Mouse (Mus musculus) CH12.LX (cell line): ENCODE results near the gene Wnt3a. TPM values are rescaled to one million over a fixed set of nuclear protein-coding genes. Genes with fewer than 3 reads are reported as not detected.
"Not testable (repeated sequence)": the region's sequence is repeated elsewhere in the genome, so short reads cannot be mapped to it uniquely, and the experiment has no call there.

Source experiments
- DNase-seq: peaks from one replicate; pipeline ENCODE4 v3.0.0-alpha.2; 2013; ENCODE audit errors: extremely low read depth
- H3K27ac ChIP-seq: 2 replicates; pipeline ENCODE4 v1.5.1; 2012; ENCODE audit warnings: low read depth, mild to moderate bottlenecking, control low read depth, moderate library complexity; ENCODE audit not compliant: insufficient read depth
- H3K27me3 ChIP-seq: replicated peaks from 2 replicates; pipeline ENCODE3; 2012; ENCODE audit warnings: inconsistent platforms
- H3K36me3 ChIP-seq, 2 experiments: replicated peaks in 1 of 2; 2 replicates each; pipeline versions ENCODE3 to v1.6.1; 2012; ENCODE audit warnings: inconsistent platforms in 1 of 2, low read length in 1 of 2, mild to moderate bottlenecking in 1 of 2, mixed read lengths in 1 of 2, moderate library complexity in 1 of 2; ENCODE audit not compliant: control insufficient read depth in 1 of 2, insufficient read depth in 1 of 2
- H3K4me1 ChIP-seq, 2 experiments: 2 replicates each; pipeline ENCODE4 v1.6.1; 2012; ENCODE audit warnings: inconsistent platforms in 1 of 2, moderate library complexity in 1 of 2; ENCODE audit not compliant: insufficient read depth in 2 of 2, control insufficient read depth in 1 of 2
- H3K4me2 ChIP-seq: 2 replicates; pipeline ENCODE4 v1.6.1; 2012; ENCODE audit warnings: low read depth, mild to moderate bottlenecking, control low read depth; ENCODE audit not compliant: poor library complexity, insufficient read depth, severe bottlenecking
- H3K4me3 ChIP-seq, 3 experiments: fragments of 150-350 bp in 1 of 3; sonication (generic) in 1 of 3; replicated peaks in 1 of 3; 2 replicates each; pipeline versions ENCODE3 to v1.5.1; 2011 to 2012; ENCODE audit warnings: low read depth in 2 of 3, low read length in 2 of 3, mild to moderate bottlenecking in 2 of 3, moderate library complexity in 2 of 3, control low read depth in 1 of 3, improper control_type of control experiment in 1 of 3, inconsistent platforms in 1 of 3, mixed read lengths in 1 of 3; ENCODE audit not compliant: poor library complexity in 1 of 3
- H3K79me2 ChIP-seq: replicated peaks from 2 replicates; pipeline ENCODE4 v1.6.1; 2012; ENCODE audit warnings: mild to moderate bottlenecking, moderate library complexity; ENCODE audit not compliant: control insufficient read depth, poor library complexity, insufficient read depth, severe bottlenecking; ENCODE audit errors: extremely low read depth
- H3K9ac ChIP-seq: 2 replicates; pipeline ENCODE4 v1.6.1; 2012; ENCODE audit warnings: low read depth, mild to moderate bottlenecking, control low read depth, moderate library complexity; ENCODE audit not compliant: insufficient read depth
- H3K9me3 ChIP-seq: replicated peaks from 2 replicates; pipeline ENCODE3; 2012; ENCODE audit warnings: low read length, inconsistent platforms, mixed read lengths
- BHLHE40 ChIP-seq: IDR thresholded peaks from 2 replicates; pipeline ENCODE4 v1.6.1; 2011; ENCODE audit warnings: mild to moderate bottlenecking, low read depth, low read length, improper control_type of control experiment
- CHD2 ChIP-seq: IDR thresholded peaks from 2 replicates; pipeline ENCODE4 v1.6.1; 2011; ENCODE audit warnings: low read length, improper control_type of control experiment
- CTCF ChIP-seq, 2 experiments: IDR thresholded peaks in 1 of 2; conservative IDR thresholded peaks in 1 of 2; 2 replicates each; pipeline ENCODE4 v1.5.1; 2011 to 2012; ENCODE audit warnings: low read depth in 2 of 2, low read length in 2 of 2, improper control_type of control experiment in 1 of 2, inconsistent platforms in 1 of 2, mild to moderate bottlenecking in 1 of 2, moderate library complexity in 1 of 2
- ELF1 ChIP-seq: IDR thresholded peaks from 2 replicates; pipeline ENCODE4 v1.6.1; 2014; ENCODE audit warnings: low read depth, mild to moderate bottlenecking, inconsistent platforms, low read length, improper control_type of control experiment
- ETS1 ChIP-seq: conservative IDR thresholded peaks from 2 replicates; pipeline ENCODE4 v1.6.1; 2012; ENCODE audit warnings: low read depth, mild to moderate bottlenecking, inconsistent platforms, low read length, improper control_type of control experiment, moderate library complexity
- HCFC1 ChIP-seq: IDR thresholded peaks from 2 replicates; pipeline ENCODE4 v1.6.1; 2012; ENCODE audit warnings: low read depth, mild to moderate bottlenecking, inconsistent platforms, low read length, improper control_type of control experiment
- IRF4 ChIP-seq: IDR thresholded peaks from 2 replicates; pipeline ENCODE4 v1.6.1; 2014; ENCODE audit warnings: low read depth, mild to moderate bottlenecking, inconsistent platforms, low read length, improper control_type of control experiment
- MEF2A ChIP-seq: IDR thresholded peaks from 2 replicates; pipeline ENCODE4 v1.6.1; 2014; ENCODE audit warnings: low read depth, mild to moderate bottlenecking, inconsistent platforms, low read length, improper control_type of control experiment, borderline replicate concordance
- RAD21 ChIP-seq: IDR thresholded peaks from 2 replicates; pipeline ENCODE4 v1.6.1; 2011; ENCODE audit warnings: low read depth, mild to moderate bottlenecking, low read length, improper control_type of control experiment, moderate library complexity
- SMC3 ChIP-seq: IDR thresholded peaks from 2 replicates; pipeline ENCODE4 v1.6.1; 2011; ENCODE audit warnings: low read depth, low read length, improper control_type of control experiment
- TBP ChIP-seq: conservative IDR thresholded peaks from 2 replicates; pipeline ENCODE4 v1.6.1; 2011; ENCODE audit warnings: low read depth, low read length, improper control_type of control experiment
- UBTF ChIP-seq: IDR thresholded peaks from 2 replicates; pipeline ENCODE4 v1.6.1; 2012; ENCODE audit warnings: low read depth, mild to moderate bottlenecking, inconsistent platforms, low read length, improper control_type of control experiment, moderate library complexity
- ZKSCAN1 ChIP-seq: IDR thresholded peaks from 2 replicates; pipeline ENCODE4 v1.6.1; 2012; ENCODE audit warnings: low read depth, inconsistent platforms, low read length, improper control_type of control experiment, borderline replicate concordance
- dilution Hi-C: fragments of 300-500 bp; cut with MboI; formaldehyde crosslinking; loops from 2 replicates; pipeline ENCODE4 v1.14.3; 2020; ENCODE audit warnings: low sequenced_read_pairs; ENCODE audit not compliant: extremely low pct_unique_long_range_greater_than_20kb, extremely low pct_ligation_motif_present
- in situ Hi-C: fragments of 300-500 bp; cut with MboI; formaldehyde crosslinking; loops from 3 replicates; pipeline ENCODE4 v1.14.3; 2019; ENCODE audit warnings: low sequenced_read_pairs, low pct_ligation_motif_present, low pct_unique_long_range_greater_than_20kb, mixed read lengths
- polyA plus RNA-seq: library from polyadenylated mRNA; unstranded; fragments of >175 nt; gene quantifications from 2 replicates; pipeline ENCODE4 v1.2.1, GENCODE M21; 2012; ENCODE audit warnings: low read depth; ENCODE audit not compliant: insufficient read length
- total RNA-seq, 2 experiments: library from RNA; depleted of rRNA; stranded (reverse); fragments of 300-350 nt in 1 of 2; fragments of >200 nt in 1 of 2; gene quantifications; 2 replicates each; pipeline ENCODE4 v1.2.3; 2012 to 2014

Wnt3a gene
- total and polyA plus RNA-seq, 3 experiments, result not detected

GRCm38 (mm10) chr11:59302700-59303569, 12.4 kb upstream of the Wnt3a start (continued):
- no peak for TF ChIP-seq UBTF
- no peak for TF ChIP-seq ETS1
- TF ChIP-seq ZKSCAN1, result no peak
- TF ChIP-seq BHLHE40, result peak; percentile 35; the same call in 1 of the 2 replicates
- TF ChIP-seq CTCF (conservative IDR thresholded peaks at IDR 0.05 in 1 of 2, IDR thresholded peaks at IDR 0.05 in 1 of 2; ENCODE audit: low read depth in 2 of 2, low read length in 2 of 2), result peak; percentile 33 to 91; a peak in 3 of 4 replicates
- no peak for TF ChIP-seq HCFC1
- TF ChIP-seq CHD2, result no peak
- no peak; the same call in 1 of the 2 replicates for TF ChIP-seq IRF4
- no peak for TF ChIP-seq ELF1

GRCm38 (mm10) chr11:59301053-59301452, 10.5 kb upstream of the Wnt3a start:
- in situ Hi-C loops, H3K79me2 ChIP-seq, dilution Hi-C loops, H3K4me2 ChIP-seq, H3K9ac ChIP-seq, H3K4me3 ChIP-seq, H3K9me3 ChIP-seq, DNase-seq, H3K27ac ChIP-seq, H3K36me3 ChIP-seq, H3K4me1 ChIP-seq: not testable (repeated sequence)
- peak; percentile 88 for TF ChIP-seq TBP
- H3K27me3 ChIP-seq, result peaks cover 89% of the 10 kb centered on the region

- Histone ChIP-seq H3K27me3 (peaks cover 88% of the 10 kb centered on the region), H3K4me3 (no peak overlapping the region), H3K9ac (no peak overlapping the region)
- dilution Hi-C loops, result no loop called here
- TF ChIP-seq MEF2A, result no peak
- peak; percentile 31 to 74; a peak in 3 of 4 replicates for TF ChIP-seq CTCF (conservative IDR thresholded peaks at IDR 0.05 in 1 of 2, IDR thresholded peaks at IDR 0.05 in 1 of 2; ENCODE audit: low read depth in 2 of 2, low read length in 2 of 2)
- TF ChIP-seq CHD2, result no peak
- TF ChIP-seq RAD21, result peak; percentile 41
- peak; percentile 61 for TF ChIP-seq SMC3
- TF ChIP-seq, all 38 proteins: peak for 3
- Histone ChIP-seq H3K36me3 (no peaks in the 10 kb centered on the region), H3K4me1 (no peaks in the 10 kb centered on the region), H3K79me2 (no peaks in the 10 kb centered on the region), H3K27ac (no peak overlapping the region), H3K4me2 (no peak overlapping the region), H3K9me3 (no peaks in the 10 kb centered on the region)
- in situ Hi-C loops, result no loop called here
- peak; percentile 48 for DNase-seq
These were observed 9.6 kb upstream of the Wnt3a start for GRCm38 (mm10) chr11:59300185-59300584.
